ENCODE assay signal across 19 mouse cellular contexts in the genomic region with DNA sequence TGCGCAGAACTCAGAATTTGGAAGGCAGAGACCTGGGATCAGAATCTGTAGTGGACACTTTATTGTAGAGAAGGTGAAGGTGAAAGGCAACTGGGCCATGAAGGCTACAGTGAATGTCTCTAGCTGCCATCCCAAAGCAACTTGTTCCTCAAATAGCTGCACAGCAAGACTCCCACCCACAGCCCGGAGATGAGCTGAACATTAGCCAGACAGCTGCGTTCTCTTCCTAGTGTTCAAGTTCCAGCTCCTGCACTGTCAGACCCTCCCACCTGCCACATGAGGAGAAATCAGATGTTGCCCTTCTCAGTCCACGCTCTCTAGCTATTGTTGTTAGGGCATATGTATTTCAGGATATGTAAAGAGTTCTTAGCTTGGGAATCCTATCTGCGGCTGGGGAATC.
"Had no signal": no experiment of that assay in that cellular context is flagged by ENCODE, and none has a peak within 500 bp of the region (broad histone marks: within the 10 kb centered on the region; RNA-seq: fewer than 3 reads in every experiment).

No protein-coding gene starts in this region.

- H3K4me1 ChIP-seq: liver, embryonic 15.5 days; megakaryocyte, embryonic 14.5 days had no signal

- H3K9ac ChIP-seq: liver, embryonic 15.5 days; liver, postnatal 0 days; lung, embryonic 15.5 days; midbrain, embryonic 13.5 days; midbrain, embryonic 15.5 days; neural tube, embryonic 12.5 days had no signal

- H3K4me2 ChIP-seq: liver, embryonic 15.5 days; lung, embryonic 15.5 days; midbrain, embryonic 11.5 days; midbrain, embryonic 13.5 days; midbrain, embryonic 15.5 days; neural tube, embryonic 12.5 days had no signal

- DNase-seq: liver, postnatal 0 days; lung, adult 2 months; lung, postnatal 14 days; lung, postnatal 36 days; retina, postnatal 1 day; right cerebral cortex, postnatal 14 days; spleen, adult 18-20 months; thymus, adult 18-20 months; thymus, postnatal 14 days; thymus, postnatal 36 days had no signal

- H3K27ac ChIP-seq: liver, embryonic 15.5 days; lung, embryonic 15.5 days; macrophage; midbrain, embryonic 13.5 days; midbrain, embryonic 15.5 days; neural tube, embryonic 12.5 days had no signal

- H3K9me3 ChIP-seq: liver, embryonic 15.5 days; lung, embryonic 15.5 days; midbrain, embryonic 13.5 days; midbrain, embryonic 15.5 days; neural tube, embryonic 12.5 days had no signal

- ATAC-seq: liver, postnatal 0 days; lung, postnatal 0 days; midbrain, embryonic 13.5 days; midbrain, embryonic 15.5 days had no signal

- H3K36me3 ChIP-seq: liver, embryonic 15.5 days; lung, embryonic 15.5 days; midbrain, embryonic 13.5 days; midbrain, embryonic 15.5 days; neural tube, embryonic 12.5 days had no signal

- H3K27me3 ChIP-seq: liver, embryonic 15.5 days; lung, embryonic 15.5 days; megakaryocyte, embryonic 14.5 days; midbrain, embryonic 13.5 days; midbrain, embryonic 15.5 days; neural tube, embryonic 12.5 days had no signal

- H3K4me3 ChIP-seq: liver, embryonic 15.5 days; lung, embryonic 15.5 days; megakaryocyte, embryonic 14.5 days; midbrain, embryonic 13.5 days; midbrain, embryonic 15.5 days; neural tube, embryonic 12.5 days had no signal
